Mouse (Mus musculus): Measurements from ENCODE around the gene Bag5. TPM values are rescaled to one million over a fixed set of nuclear protein-coding genes. Genes with fewer than 3 reads are reported as not detected.

Bag5 gene
- total RNA-seq, 2 experiments from 2014 or later: 46.7 to 54.1 TPM

GRCm38 (mm10) chr12:111700920-111701458, 12.1 kb downstream of the Bag5 start:
- no peak for DNase-seq (ENCODE audit: extremely low spot score in 1 of 2, low spot score in 1 of 2)

GRCm38 (mm10) chr12:111699542-111699941, 13.5 kb downstream of the Bag5 start:
- no peak for DNase-seq (ENCODE audit: extremely low spot score in 1 of 2, low spot score in 1 of 2)

- DNase-seq (ENCODE audit: extremely low spot score in 1 of 2, low spot score in 1 of 2): no peak
Observed at GRCm38 (mm10) chr12:111698346-111698913, 14.6 kb downstream of the Bag5 start.

DNA sequence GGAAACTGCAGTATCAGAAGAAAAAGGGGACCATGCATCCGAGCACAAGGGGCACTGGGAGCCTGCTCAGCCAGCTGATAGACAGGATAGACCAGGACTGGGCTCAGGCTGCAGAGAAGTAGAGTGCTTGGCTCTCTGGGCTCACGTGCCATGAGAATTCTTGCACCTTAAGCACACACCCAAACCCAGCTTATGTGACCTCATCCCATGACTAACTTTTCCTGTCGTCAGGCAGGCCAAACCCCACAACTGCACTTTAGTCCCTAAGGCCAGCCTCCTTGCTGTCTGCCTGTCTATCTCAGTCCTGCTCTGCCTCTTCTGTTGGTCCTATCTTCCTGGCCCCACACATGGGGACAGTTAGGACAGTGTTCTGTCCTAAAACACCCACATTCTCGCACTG, 15.3 kb downstream of the Bag5 start:
- DNase-seq (ENCODE audit: extremely low spot score in 1 of 2, low spot score in 1 of 2): no peak

DNA sequence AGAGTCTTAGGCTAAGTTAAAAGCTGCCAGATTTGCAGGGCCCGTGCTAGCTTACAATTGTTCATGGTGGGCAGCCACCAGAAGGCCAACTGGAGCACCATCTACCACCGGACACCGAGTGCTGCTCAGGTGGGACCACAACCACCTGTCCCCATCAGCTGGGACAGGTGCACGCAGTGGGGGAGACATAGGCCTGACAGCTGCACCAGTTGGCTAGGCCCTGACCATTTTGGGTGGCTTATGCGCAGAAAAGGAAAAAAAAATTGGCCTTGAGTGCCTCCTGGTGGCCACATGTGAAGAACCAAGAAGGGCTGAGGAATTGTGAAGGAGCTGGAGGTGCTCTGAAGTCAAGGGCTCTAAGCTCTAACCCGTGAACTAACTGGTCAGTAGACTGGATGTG, 16.8 kb downstream of the Bag5 start:
- peak in 1 of 2 experiments; percentile 77 for DNase-seq (ENCODE audit: extremely low spot score in 1 of 2, low spot score in 1 of 2)

DNA sequence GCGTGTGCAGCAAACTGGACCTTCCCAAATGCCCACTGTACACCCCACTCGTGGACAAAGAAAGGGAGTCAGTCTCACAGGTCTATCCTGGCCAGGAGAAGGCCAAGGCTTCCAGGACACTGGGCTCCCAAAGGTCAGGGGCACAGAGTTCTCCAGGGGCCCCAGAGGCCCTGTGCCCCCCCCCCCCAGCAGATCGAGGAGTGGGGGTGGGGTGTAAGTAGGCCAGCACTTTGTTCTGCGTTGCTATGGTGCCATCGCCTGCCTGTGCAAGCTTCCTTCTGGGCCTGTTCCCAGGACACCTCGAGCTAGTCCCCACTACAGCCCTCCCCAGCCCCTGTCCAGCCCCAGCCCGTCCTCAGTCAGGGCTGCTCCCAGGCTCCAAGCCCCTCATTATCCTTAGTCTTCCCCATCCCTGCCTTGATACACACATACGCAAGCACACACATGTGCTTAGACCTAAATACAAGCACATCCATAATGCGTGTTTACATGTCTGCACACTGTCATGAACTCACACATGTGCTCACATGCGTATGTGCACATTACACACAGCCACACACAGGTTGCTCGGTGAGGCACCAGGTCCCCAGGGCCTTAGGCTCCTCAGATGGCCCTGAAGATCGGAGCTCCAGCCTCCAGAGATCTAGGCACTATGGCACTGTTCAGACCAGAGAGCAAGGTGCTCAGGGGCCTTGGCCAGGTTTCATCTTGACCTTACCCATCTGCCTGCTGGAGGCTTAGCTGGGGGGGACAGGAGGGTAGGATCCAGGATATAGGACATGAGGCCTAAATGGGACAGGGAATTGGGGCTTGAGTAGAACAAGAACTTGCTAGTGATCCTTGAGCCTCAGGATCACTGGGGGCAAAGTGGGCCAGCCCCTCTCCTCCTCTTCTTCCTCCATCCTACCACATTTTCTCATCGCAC, 17.9 kb downstream of the Bag5 start:
- DNase-seq (ENCODE audit: extremely low spot score in 1 of 2, low spot score in 1 of 2): no peak

DNA sequence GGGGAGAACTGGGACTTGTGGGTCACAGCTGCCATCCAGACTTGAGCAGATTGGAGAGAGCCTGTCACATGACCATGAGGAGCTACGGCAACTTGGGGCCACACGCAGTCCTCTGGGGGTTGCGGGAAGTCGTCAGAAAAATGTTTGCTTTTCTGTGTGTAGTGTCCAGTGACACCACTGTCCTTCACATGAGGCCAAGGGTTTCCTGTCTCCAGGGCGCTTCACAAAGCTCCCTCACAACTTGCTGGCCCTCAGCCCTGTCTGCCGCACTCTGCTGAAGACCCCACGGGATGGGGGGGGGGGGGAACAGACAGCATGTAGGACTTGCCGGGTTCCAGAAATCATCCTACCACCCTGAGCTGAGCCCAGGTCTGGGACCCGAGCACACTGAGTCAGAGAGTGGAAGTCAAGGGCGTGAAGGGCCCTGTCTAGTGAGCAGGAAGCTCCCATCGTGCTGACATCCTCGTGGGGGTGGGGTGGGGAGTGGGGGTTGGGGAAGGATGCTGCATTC, 18.7 kb downstream of the Bag5 start:
- DNase-seq (ENCODE audit: extremely low spot score in 1 of 2, low spot score in 1 of 2): no peak

- peak in 1 of 2 experiments; percentile 45 for DNase-seq (ENCODE audit: extremely low spot score in 1 of 2, low spot score in 1 of 2)
Observed at GRCm38 (mm10) chr12:111693341-111694270, 19.5 kb downstream of the Bag5 start.

DNA sequence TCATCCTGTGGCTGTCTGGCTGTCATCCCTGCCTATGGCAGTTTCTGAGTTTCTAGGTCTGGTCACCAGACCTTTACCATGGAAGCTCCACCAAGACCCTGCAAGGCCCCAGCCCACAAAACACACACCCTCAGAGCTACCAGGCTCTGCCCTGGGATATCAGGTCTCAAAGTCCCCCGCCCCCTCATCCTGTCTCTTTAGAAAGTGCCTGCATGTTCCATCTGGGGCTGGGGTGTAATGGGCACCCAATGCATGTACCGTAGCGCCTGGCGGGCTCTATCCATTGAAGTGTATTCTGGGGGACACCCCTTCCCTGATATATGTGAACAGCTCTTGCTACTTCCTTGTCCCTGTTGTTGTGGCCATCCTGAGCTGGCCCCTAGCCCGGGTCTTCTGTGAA, 20.2 kb downstream of the Bag5 start:
- DNase-seq (ENCODE audit: extremely low spot score in 1 of 2, low spot score in 1 of 2): no peak

GRCm38 (mm10) chr12:111691346-111691872, 21.6 kb downstream of the Bag5 start:
- no peak for DNase-seq (ENCODE audit: extremely low spot score in 1 of 2, low spot score in 1 of 2)

GRCm38 (mm10) chr12:111689426-111689825, 23.6 kb downstream of the Bag5 start:
- no peak for DNase-seq (ENCODE audit: extremely low spot score in 1 of 2, low spot score in 1 of 2)

DNA sequence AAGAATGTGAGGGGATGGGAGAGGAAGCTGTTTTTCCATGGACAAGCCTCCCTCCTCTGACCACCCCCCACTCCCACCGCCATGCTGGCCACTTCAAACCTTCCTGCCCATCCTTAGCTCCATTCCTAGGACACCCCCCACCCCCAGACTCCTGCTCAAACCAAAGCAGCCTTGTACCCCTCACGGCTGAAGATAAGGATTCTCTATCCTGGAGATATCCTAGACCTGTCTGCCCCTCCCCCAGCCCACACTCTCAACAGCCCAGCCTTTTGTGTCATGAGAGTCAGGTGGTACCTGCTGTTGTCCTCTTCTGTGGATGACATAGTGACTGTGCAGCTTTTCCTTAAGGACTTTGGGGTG, 25.0 kb downstream of the Bag5 start:
- no peak for DNase-seq (ENCODE audit: extremely low spot score in 1 of 2, low spot score in 1 of 2)

- DNase-seq (ENCODE audit: extremely low spot score in 1 of 2, low spot score in 1 of 2): peak in 1 of 2 experiments; percentile 58
Observed at GRCm38 (mm10) chr12:111687350-111688068, 25.5 kb downstream of the Bag5 start.

DNA sequence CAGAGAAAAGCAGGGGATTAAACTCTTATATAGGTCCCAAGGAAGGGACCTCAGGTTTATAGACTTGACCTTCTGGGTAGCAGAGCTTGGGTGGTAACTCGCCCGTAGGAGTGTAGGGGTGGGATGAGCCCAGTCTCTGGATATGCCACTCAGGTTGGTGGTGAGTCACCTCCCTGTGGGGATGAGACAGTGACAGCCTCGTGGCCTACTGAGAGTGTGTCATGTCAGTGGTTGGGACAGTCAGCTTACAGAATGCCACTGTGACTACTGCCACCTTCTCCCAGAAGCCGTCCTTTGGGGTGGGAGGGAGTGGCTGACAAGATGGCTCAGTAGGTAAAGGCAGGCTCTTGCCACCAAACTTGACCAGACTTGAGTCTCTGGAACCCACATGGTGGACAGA, 26.7 kb downstream of the Bag5 start:
- DNase-seq (ENCODE audit: extremely low spot score in 1 of 2, low spot score in 1 of 2): no peak

GRCm38 (mm10) chr12:111682806-111683205, 30.3 kb downstream of the Bag5 start:
- DNase-seq (ENCODE audit: extremely low spot score in 1 of 2, low spot score in 1 of 2): no peak

- no peak for DNase-seq (ENCODE audit: extremely low spot score in 1 of 2, low spot score in 1 of 2)
Observed at GRCm38 (mm10) chr12:111682003-111682402, 31.1 kb downstream of the Bag5 start.

DNA sequence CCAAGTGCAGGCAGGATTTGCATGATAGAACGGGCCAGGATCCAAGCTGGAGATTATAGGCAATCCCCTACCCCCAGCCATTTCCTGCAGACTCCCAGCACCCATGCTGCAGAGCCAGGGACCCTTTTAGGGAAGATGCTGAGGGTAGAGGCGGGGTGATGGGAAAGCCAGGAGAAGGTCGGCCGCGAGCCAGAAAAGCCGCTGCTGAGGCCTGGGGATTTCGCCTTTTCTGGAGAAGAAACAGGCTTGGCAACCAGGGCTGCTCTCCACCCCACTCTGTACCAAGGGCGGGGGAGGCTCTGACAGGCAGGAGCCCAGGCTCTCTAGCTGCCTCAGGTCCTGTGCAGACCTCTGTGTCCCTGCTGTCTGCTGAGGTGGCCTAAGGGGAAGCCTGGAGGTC, 31.8 kb downstream of the Bag5 start:
- no peak for DNase-seq (ENCODE audit: extremely low spot score in 1 of 2, low spot score in 1 of 2)

GRCm38 (mm10) chr12:111680661-111681060, 32.4 kb downstream of the Bag5 start:
- DNase-seq (ENCODE audit: extremely low spot score in 1 of 2, low spot score in 1 of 2): no peak

DNA sequence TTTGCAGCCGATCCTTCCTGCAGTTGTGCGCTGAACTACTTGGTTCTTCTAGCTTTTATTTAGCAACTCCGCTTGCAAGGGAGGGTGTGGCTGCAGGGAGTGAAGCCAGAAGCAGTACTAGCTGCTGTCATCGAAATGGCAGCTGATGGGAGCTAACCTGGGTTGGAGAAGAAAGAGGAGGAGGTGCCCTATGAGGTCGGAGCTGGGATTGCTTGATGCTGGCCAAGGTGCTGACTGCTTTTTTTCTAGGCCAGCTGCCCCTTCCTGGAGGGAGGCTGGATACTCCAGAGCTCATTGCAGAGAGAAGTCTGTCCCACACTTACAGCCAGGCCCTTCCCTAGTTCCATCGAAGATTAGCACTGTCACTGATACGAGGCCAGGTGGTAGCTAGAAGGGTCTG, 34.1 kb downstream of the Bag5 start:
- DNase-seq (ENCODE audit: extremely low spot score in 1 of 2, low spot score in 1 of 2): no peak

DNA sequence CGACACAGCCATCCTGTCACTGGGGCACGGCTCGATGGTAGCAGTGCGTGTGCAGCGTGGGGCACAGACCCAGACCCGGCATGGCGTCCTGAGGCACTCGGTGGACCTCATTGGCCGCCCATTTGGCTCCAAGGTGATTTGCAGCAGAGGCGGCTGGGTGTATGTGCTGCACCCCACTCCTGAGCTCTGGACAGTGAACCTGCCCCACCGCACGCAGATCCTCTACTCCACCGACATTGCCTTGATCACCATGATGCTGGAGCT, 34.5 kb downstream of the Bag5 start:
- DNase-seq (ENCODE audit: extremely low spot score in 1 of 2, low spot score in 1 of 2): no peak
